Mouse (Mus musculus) small intestine, adult 2 months (tissue): ENCODE measurements around the gene Bahcc1. TPM values are rescaled to one million over a fixed set of nuclear protein-coding genes. Genes with fewer than 3 reads are reported as not detected.
A peak's percentile ranks its signal among the peaks of the same experiment; 100 is the strongest.

Experiments used
- H3K27ac ChIP-seq: fragments of 200-500 bp; 2 replicates; pipeline ENCODE4 v1.5.1; 2012; ENCODE audit warnings: low read depth, low read length, control low read depth, inconsistent platforms; ENCODE audit not compliant: insufficient read depth
- H3K27me3 ChIP-seq: fragments of 200-500 bp; 2 replicates; pipeline ENCODE4 v1.6.1; 2012; ENCODE audit warnings: mild to moderate bottlenecking, moderate library complexity, low read length, inconsistent platforms; ENCODE audit not compliant: control insufficient read depth, insufficient read depth
- H3K36me3 ChIP-seq: fragments of 200-500 bp; 2 replicates; pipeline ENCODE4 v1.6.1; 2012; ENCODE audit warnings: mild to moderate bottlenecking, low read length, control low read depth, inconsistent platforms; ENCODE audit not compliant: control insufficient read depth, insufficient read depth
- H3K4me1 ChIP-seq: fragments of 200-500 bp; 2 replicates; pipeline ENCODE4 v1.6.1; 2012; ENCODE audit warnings: low read length, inconsistent platforms, mixed read lengths; ENCODE audit not compliant: control insufficient read depth, insufficient read depth, insufficient read length
- H3K4me3 ChIP-seq: fragments of 200-500 bp; 2 replicates; pipeline ENCODE4 v1.5.1; 2012; ENCODE audit warnings: low read depth, mild to moderate bottlenecking, control low read depth, inconsistent platforms, low read length, moderate library complexity
- CTCF ChIP-seq: fragments of 200-500 bp; IDR thresholded peaks from 2 replicates; pipeline ENCODE4 v1.5.1; 2012; ENCODE audit warnings: low read depth, mild to moderate bottlenecking, control low read depth, inconsistent platforms, low read length, moderate library complexity, mixed read lengths; ENCODE audit not compliant: insufficient replicate concordance, insufficient read length; ENCODE audit errors: extremely low read depth
- POLR2A ChIP-seq: fragments of 200-500 bp; IDR thresholded peaks from 2 replicates; pipeline ENCODE4 v1.6.1; 2012; ENCODE audit warnings: low read depth, mild to moderate bottlenecking, control low read depth, inconsistent platforms, low read length, moderate library complexity
- WGBS: fragments of 180-500 bp; shearing (Covaris S2); methylation state at CpG from one replicate; pipeline ENCODE4 v1.1.7; 2018; 5-methylcytosine and 5-hydroxymethylcytosine counted together
- polyA plus RNA-seq: library from polyadenylated mRNA; depleted of rRNA; stranded (reverse); fragments of >200 nt; gene quantifications from 2 replicates; pipeline ENCODE4 v1.2.3, GENCODE M21; 2012

The Bahcc1 gene
- polyA plus RNA-seq, 1 experiment = 15.4 TPM

DNA sequence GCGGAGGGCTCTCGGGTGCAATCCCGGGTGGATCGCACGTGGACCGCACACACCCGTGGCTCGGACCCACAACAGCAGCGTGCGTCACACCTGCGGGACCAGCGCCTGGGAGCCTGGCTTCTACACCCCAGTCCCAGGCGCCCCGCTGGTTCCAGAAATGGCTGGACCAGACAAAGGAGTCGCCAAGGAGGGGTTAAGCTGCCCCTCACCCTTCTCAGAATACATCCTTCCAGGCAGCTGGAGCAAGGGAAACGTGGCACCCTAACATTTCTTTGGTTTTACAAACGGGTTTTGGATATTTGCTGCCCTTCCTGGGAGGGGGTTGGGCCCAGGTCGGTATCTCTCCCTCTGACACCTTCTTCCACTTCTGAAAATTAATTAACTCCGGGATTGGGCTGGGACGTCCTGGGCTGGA lies 45.9 kb upstream of the Bahcc1 start:
- TF ChIP-seq POLR2A = no peak
- TF ChIP-seq CTCF = no peak
- Histone ChIP-seq H3K27me3 (no peaks in the 10 kb centered on the region), H3K36me3 (0 out of 2 replicates have a peak, but pooled peaks cover 4% of the 10 kb centered on the region), H3K4me3 (peak overlapping the region; percentile 79), H3K4me1 (peaks cover 14% of the 10 kb centered on the region), H3K27ac (peak overlapping the region; percentile 32; the same call in 1 of the 2 replicates)
- 6% methylated on average over 20 of the region's 20 CpGs for WGBS

DNA sequence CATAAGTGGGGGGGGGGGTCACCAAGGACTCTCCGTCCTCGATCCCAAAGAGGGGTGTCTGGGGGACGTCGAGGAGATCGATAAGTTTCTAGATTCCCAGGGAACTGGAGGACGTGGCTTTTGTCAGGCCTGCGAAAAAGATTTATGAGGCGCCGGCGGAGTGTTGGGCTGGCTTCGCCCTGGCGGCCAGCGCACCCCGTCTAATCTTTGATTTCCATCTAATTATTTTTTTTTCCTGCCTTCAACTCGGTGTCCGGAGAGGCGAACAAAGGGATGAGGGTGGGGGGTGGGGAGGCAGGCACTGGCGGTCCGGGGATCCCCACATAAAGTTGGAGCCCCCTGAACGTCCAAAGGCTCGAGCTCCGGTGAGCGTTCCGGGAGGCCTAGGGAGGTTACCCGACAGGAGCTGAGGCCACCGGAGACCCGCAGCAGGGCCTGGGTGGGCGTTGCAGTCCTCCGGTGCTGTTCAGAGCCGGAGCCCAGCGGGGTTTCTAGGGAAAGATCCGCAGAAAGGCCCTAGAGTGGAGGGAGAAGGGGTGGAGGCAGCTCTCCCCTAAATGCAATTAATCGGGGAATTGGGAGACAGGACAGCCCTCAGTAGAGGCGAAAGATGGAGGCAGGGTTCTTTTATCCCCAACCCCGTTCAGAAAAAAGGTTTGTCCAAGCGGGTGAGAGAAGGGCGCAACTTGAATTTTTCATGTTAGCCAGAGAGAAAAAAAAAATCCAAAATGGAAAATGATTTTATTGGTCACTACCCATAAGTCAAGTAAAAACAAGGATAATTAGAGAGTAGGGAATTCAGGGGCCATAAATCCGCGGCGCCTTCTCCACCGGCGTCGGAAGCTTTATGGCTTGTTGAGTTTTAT lies 45.3 kb upstream of the Bahcc1 start:
- Histone ChIP-seq H3K27ac (peak overlapping the region; percentile 32), H3K4me1 (peaks cover 14% of the 10 kb centered on the region)
- 7% methylated on average over 43 of the region's 43 CpGs for WGBS

DNA sequence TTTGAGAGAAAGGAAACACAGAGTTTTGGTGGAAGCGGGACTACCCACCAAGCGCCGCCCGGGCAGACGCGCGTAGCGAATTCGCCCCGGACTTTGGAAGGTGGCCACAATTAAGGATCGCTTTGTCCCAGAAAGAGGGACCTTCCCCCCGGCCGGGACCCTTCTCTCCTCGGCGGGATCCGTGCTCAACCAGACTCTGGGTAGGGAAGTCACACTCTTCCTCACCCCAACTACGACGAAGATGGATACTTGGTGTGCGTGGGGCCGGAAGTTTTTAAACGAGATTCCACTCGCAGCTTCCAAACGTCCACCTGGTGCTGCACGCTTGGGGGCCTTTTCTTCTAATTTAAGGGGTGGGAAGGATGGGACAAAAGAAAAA lies 44.7 kb upstream of the Bahcc1 start:
- Histone ChIP-seq H3K4me1 (peaks cover 14% of the 10 kb centered on the region), H3K27ac (peak overlapping the region; percentile 32), H3K4me3 (peak overlapping the region; percentile 79), H3K27me3 (no peaks in the 10 kb centered on the region), H3K36me3 (0 out of 2 replicates have a peak, but pooled peaks cover 4% of the 10 kb centered on the region)
- WGBS = under 1% methylated on average over 24 of the region's 24 CpGs
- no peak for TF ChIP-seq CTCF
- no peak for TF ChIP-seq POLR2A

More for the DNA sequence above, 45.3 kb upstream of the Bahcc1 start:
- 0 out of 2 replicates have a peak, but pooled peaks cover 4% of the 10 kb centered on the region for H3K36me3 ChIP-seq
- H3K4me3 ChIP-seq = peak overlapping the region; percentile 79
- TF ChIP-seq POLR2A (no peak), CTCF (no peak)
- no peaks in the 10 kb centered on the region for H3K27me3 ChIP-seq

DNA sequence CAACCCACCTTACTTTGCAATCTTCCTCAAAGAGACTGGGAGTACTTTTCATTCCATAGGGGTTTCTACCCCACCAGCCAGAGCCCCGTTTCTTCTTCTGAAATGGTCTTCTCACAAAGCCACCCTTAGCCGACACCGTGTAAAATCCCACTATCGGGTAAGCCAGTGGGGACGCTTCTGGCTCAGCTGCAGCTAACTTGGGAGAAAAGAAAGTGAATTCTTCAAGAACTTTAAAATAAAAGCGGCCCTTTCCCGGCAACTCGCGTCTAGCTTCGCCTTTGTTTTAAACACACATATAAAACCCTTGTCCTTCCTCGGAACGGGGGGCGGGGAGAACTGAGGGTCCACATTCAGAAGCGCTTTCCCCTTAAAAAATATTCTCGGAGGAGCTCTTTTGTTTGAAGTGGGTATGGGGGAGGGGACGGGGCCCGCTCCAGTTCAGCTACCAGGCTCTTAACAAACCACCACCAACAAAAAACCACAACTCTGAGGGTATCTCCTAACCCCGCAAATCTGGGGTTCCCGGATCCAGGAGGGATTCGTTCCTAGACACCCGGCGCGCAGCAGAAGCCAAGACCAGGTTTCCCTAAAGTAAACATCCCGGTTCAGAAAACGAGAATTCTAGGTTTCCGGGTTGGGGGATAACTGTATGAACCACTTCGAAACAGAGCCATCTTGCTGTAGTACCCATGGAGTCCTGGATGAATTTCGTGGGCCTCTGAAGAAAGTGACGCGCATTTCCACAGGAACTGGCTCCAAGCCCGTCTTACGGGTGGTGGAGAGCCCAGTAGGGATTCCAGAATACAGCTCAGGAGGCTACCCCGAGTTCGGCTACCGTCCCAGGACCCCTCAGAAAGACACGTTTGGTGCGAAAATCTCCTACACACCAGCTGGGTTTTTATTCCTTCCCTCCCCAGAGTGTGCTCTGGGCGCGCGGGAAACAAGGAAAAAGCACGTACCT lies 44.0 kb upstream of the Bahcc1 start:
- peak overlapping the region; percentile 86 for H3K27ac ChIP-seq
- peaks cover 14% of the 10 kb centered on the region for H3K4me1 ChIP-seq
- H3K27me3 ChIP-seq = no peaks in the 10 kb centered on the region
- 0 out of 2 replicates have a peak, but pooled peaks cover 4% of the 10 kb centered on the region for H3K36me3 ChIP-seq
- TF ChIP-seq POLR2A = no peak
- no peak for TF ChIP-seq CTCF
- H3K4me3 ChIP-seq = peak overlapping the region; percentile 79
- under 1% methylated on average over 41 of the region's 41 CpGs for WGBS

DNA sequence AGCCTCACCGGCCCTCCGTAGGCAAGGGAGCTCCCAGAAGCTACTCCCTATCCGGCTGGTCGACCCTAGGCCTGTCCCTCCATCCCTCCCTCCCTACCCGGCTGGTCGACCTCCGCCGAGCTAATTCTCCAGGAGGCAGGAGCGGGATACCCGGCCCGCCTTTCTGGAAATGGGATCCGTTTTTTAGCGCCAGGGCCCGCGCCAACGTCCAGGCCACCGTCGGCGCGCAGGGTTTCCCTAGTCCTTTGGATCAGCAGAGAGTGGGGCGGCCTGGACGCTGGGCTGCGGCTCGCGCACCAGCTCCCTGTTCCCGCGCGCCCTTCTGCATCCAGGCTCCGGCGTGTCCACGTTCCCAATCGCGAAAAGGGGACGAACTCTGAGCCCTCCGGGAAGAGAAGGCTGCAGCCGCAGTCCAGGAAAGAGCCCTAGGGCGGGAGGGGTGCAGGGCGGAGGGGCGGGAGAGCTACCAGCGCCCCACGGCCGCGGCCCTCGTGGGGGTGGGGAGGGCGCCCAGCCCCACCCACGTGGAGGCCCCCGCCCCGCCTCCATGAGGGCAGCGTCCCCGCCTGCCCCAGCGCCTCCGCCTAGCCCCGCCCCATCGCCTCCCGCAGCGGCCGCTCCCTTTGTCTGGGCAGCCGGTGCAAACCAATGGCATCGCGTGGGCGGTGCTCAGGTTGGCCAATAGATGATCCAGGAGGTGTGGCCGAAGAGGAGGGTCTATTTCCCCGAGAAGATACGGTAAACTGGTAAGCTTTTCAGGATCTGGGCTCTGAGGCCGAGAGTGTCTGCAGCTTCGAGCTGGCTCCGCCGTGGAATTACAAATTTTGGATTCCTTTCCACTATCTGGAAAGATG lies 43.1 kb upstream of the Bahcc1 start:
- Histone ChIP-seq H3K4me1 (peaks cover 7% of the 10 kb centered on the region), H3K4me3 (peak overlapping the region; percentile 79), H3K27ac (peak overlapping the region; percentile 86), H3K36me3 (0 out of 2 replicates have a peak, but pooled peaks cover 4% of the 10 kb centered on the region), H3K27me3 (no peaks in the 10 kb centered on the region)
- TF ChIP-seq POLR2A = peak; percentile 89
- TF ChIP-seq CTCF = no peak
- under 1% methylated on average over 67 of the region's 68 CpGs for WGBS

DNA sequence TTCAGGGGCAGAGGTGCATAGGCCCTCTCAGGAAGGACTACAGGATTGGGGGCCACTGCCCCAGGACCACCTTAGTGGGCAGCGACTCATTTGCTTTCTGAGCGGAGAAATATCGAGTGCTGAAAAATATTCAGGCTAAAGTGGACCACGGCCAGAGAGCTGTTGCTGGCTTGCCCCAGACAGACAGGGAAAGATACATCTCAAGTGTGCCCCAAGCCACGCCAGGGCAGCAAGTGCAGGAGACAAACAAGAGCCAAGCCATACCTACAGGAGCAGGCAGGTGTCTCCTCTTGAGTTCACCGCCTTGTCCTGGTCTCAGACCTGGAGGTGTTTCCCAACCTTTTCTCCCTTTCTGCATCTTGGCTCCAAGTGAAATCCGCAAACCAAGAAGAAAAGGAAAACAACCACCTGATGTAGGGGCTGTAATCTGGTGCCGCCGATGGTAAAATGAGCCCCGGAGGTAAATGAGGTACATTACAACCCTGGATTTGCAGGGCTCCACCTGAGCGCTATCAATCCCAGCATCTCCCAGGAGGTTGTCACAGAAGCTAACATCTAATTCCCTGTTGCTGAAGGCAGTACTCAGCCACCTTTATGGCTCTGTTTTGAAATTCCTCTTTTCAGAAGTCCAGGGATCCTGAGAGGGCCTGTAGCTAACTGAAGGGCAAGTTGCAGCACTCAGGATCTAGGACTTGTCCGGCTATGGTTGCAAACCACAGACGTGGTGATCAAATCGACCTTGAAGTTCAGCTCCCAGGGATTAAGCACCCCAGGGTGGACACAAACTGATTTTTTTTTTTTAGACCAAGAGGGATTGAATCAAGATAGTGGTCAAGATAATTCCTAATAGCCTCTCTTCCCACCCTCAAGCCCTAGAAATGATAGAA lies 42.0 kb upstream of the Bahcc1 start:
- no peak; the same call in 1 of the 2 replicates for TF ChIP-seq POLR2A
- TF ChIP-seq CTCF = no peak
- Histone ChIP-seq H3K36me3 (0 out of 2 replicates have a peak, but pooled peaks cover 4% of the 10 kb centered on the region), H3K4me3 (peak overlapping the region; percentile 47), H3K27ac (peak overlapping the region; percentile 75), H3K27me3 (no peaks in the 10 kb centered on the region), H3K4me1 (peaks cover 7% of the 10 kb centered on the region)
- WGBS = 38% methylated on average over 14 of the region's 14 CpGs
